Mouse (Mus musculus): ENCODE measurements around the gene Gprc5d. TPM values are rescaled to one million over a fixed set of nuclear protein-coding genes. Genes with fewer than 3 reads are reported as not detected.

Gprc5d gene
- total and polyA plus RNA-seq, 3 experiments = not detected

- Histone ChIP-seq H3K27ac (ENCODE audit: insufficient read depth, low read depth) (no peak overlapping the region), H3K4me2 (ENCODE audit: insufficient read depth, low read depth, poor library complexity, severe bottlenecking) (no peak overlapping the region), H3K27me3 (replicated peaks) (no peaks in the 10 kb centered on the region), H3K9ac (ENCODE audit: insufficient read depth, low read depth) (no peak overlapping the region), H3K9me3 (replicated peaks; ENCODE audit: low read length) (peaks cover 3% of the 10 kb centered on the region), H3K36me3 (replicated peaks in 1 of 2; ENCODE audit: control insufficient read depth in 1 of 2, insufficient read depth in 1 of 2, low read length in 1 of 2) (no peaks in the 10 kb centered on the region), H3K4me3 (replicated peaks in 1 of 3; ENCODE audit: low read depth in 2 of 3, low read length in 2 of 3, poor library complexity in 1 of 3) (no peak overlapping the region), H3K79me2 (replicated peaks; ENCODE audit: control insufficient read depth, extremely low read depth, insufficient read depth, poor library complexity, severe bottlenecking) (no peaks in the 10 kb centered on the region), H3K4me1 (ENCODE audit: control insufficient read depth in 1 of 2, insufficient read depth in 2 of 2) (peaks cover 0 to 16% of the 10 kb centered on the region in 2 experiments; a peak in 2 of 4 replicates)
- in situ Hi-C loops (cut with MboI; ENCODE audit: low pct_ligation_motif_present, low pct_unique_long_range_greater_than_20kb, low sequenced_read_pairs) (loop anchor here (10.0 kb wide), 1 partner anchor 64 kb away; no protein-coding TSS in a partner anchor), dilution Hi-C loops (cut with MboI; ENCODE audit: extremely low pct_ligation_motif_present, extremely low pct_unique_long_range_greater_than_20kb, low sequenced_read_pairs) (no loop called here)
- no peak for TF ChIP-seq ETS1 (conservative IDR thresholded peaks at IDR 0.05; ENCODE audit: low read depth, low read length)
- no peak for TF ChIP-seq MAX (IDR thresholded peaks at IDR 0.05; ENCODE audit: low read length)
- TF ChIP-seq SIN3A (IDR thresholded peaks at IDR 0.05; ENCODE audit: low read length) = no peak
- TF ChIP-seq MYC (IDR thresholded peaks at IDR 0.05; ENCODE audit: low read depth, low read length) = no peak
- no peak for TF ChIP-seq TCF12 (IDR thresholded peaks at IDR 0.05; ENCODE audit: low read depth, low read length)
- no peak for TF ChIP-seq UBTF (IDR thresholded peaks at IDR 0.05; ENCODE audit: low read depth, low read length)
- no peak for TF ChIP-seq KAT2A (IDR thresholded peaks at IDR 0.05; ENCODE audit: insufficient replicate concordance, low read length)
- no peak for TF ChIP-seq EP300 (IDR thresholded peaks at IDR 0.05; ENCODE audit: low read length)
- no peak for TF ChIP-seq NRF1 (IDR thresholded peaks at IDR 0.05; ENCODE audit: low read depth, low read length)
- peak; percentile 70 to 88 for TF ChIP-seq CTCF (conservative IDR thresholded peaks at IDR 0.05 in 1 of 2, IDR thresholded peaks at IDR 0.05 in 1 of 2; ENCODE audit: low read depth in 2 of 2, low read length in 2 of 2)
- no peak for TF ChIP-seq PAX5 (IDR thresholded peaks at IDR 0.05; ENCODE audit: low read length)
- TF ChIP-seq IRF4 (IDR thresholded peaks at IDR 0.05; ENCODE audit: low read depth, low read length) = no peak
- TF ChIP-seq CHD2 (IDR thresholded peaks at IDR 0.05; ENCODE audit: low read length) = no peak
- TF ChIP-seq RCOR1 (conservative IDR thresholded peaks at IDR 0.05; ENCODE audit: low read depth, low read length) = no peak
- no peak for TF ChIP-seq BHLHE40 (IDR thresholded peaks at IDR 0.05; ENCODE audit: low read depth, low read length)
- TF ChIP-seq ELF1 (IDR thresholded peaks at IDR 0.05; ENCODE audit: low read depth, low read length) = no peak
- TF ChIP-seq RAD21 (IDR thresholded peaks at IDR 0.05; ENCODE audit: low read depth, low read length) = peak; percentile 20
- no peak for TF ChIP-seq CHD1 (IDR thresholded peaks at IDR 0.05; ENCODE audit: low read depth, low read length)
- no peak for TF ChIP-seq ZC3H11A (IDR thresholded peaks at IDR 0.05; ENCODE audit: low read depth, low read length)
- peak; percentile 63 for TF ChIP-seq SMC3 (IDR thresholded peaks at IDR 0.05; ENCODE audit: low read depth, low read length)
- TF ChIP-seq JUN (IDR thresholded peaks at IDR 0.05; ENCODE audit: insufficient read depth, low read depth, low read length) = no peak
- TF ChIP-seq MAFK (IDR thresholded peaks at IDR 0.05; ENCODE audit: insufficient replicate concordance, low read length) = no peak
- peak; percentile 15 for DNase-seq (ENCODE audit: extremely low read depth)
These were observed 30.4 kb upstream of the Gprc5d start for GRCm38 (mm10) chr6:135148506-135148905.

GRCm38 (mm10) chr6:135145976-135146375, 27.9 kb upstream of the Gprc5d start:
- Histone ChIP-seq H3K9ac (ENCODE audit: insufficient read depth, low read depth) (no peak overlapping the region), H3K27me3 (replicated peaks) (no peaks in the 10 kb centered on the region), H3K36me3 (replicated peaks in 1 of 2; ENCODE audit: control insufficient read depth in 1 of 2, insufficient read depth in 1 of 2, low read length in 1 of 2) (no peaks in the 10 kb centered on the region), H3K4me2 (ENCODE audit: insufficient read depth, low read depth, poor library complexity, severe bottlenecking) (no peak overlapping the region), H3K4me3 (replicated peaks in 1 of 3; ENCODE audit: low read depth in 2 of 3, low read length in 2 of 3, poor library complexity in 1 of 3) (no peak overlapping the region), H3K9me3 (replicated peaks; ENCODE audit: low read length) (no peaks in the 10 kb centered on the region), H3K4me1 (ENCODE audit: control insufficient read depth in 1 of 2, insufficient read depth in 2 of 2) (peaks cover 0 to 16% of the 10 kb centered on the region in 2 experiments; a peak in 2 of 4 replicates), H3K79me2 (replicated peaks; ENCODE audit: control insufficient read depth, extremely low read depth, insufficient read depth, poor library complexity, severe bottlenecking) (no peaks in the 10 kb centered on the region), H3K27ac (ENCODE audit: insufficient read depth, low read depth) (no peak overlapping the region)
- TF ChIP-seq CHD1 (IDR thresholded peaks at IDR 0.05; ENCODE audit: low read depth, low read length) (no peak), ETS1 (conservative IDR thresholded peaks at IDR 0.05; ENCODE audit: low read depth, low read length) (no peak), ZC3H11A (IDR thresholded peaks at IDR 0.05; ENCODE audit: low read depth, low read length) (no peak), CTCF (conservative IDR thresholded peaks at IDR 0.05 in 1 of 2, IDR thresholded peaks at IDR 0.05 in 1 of 2; ENCODE audit: low read depth in 2 of 2, low read length in 2 of 2) (no peak), EP300 (IDR thresholded peaks at IDR 0.05; ENCODE audit: low read length) (no peak), USF2 (conservative IDR thresholded peaks at IDR 0.05; ENCODE audit: low read depth, low read length) (no peak), ZKSCAN1 (IDR thresholded peaks at IDR 0.05; ENCODE audit: borderline replicate concordance, low read depth, low read length) (no peak), MAFK (IDR thresholded peaks at IDR 0.05; ENCODE audit: insufficient replicate concordance, low read length) (no peak), RAD21 (IDR thresholded peaks at IDR 0.05; ENCODE audit: low read depth, low read length) (no peak), SMC3 (IDR thresholded peaks at IDR 0.05; ENCODE audit: low read depth, low read length) (no peak), E2F4 (IDR thresholded peaks at IDR 0.05; ENCODE audit: insufficient replicate concordance, low read depth, low read length) (no peak), MYC (IDR thresholded peaks at IDR 0.05; ENCODE audit: low read depth, low read length) (no peak), ELF1 (IDR thresholded peaks at IDR 0.05; ENCODE audit: low read depth, low read length) (no peak)
- in situ Hi-C loops (cut with MboI; ENCODE audit: low pct_ligation_motif_present, low pct_unique_long_range_greater_than_20kb, low sequenced_read_pairs) = loop anchor here (10.0 kb wide), 1 partner anchor 61 kb away; no protein-coding TSS in a partner anchor
- dilution Hi-C loops (cut with MboI; ENCODE audit: extremely low pct_ligation_motif_present, extremely low pct_unique_long_range_greater_than_20kb, low sequenced_read_pairs) = no loop called here
- DNase-seq (ENCODE audit: extremely low read depth) = no peak
